Mouse (Mus musculus): ENCODE data around the gene Arhgap31.
"Not testable (repeated sequence)": the region's sequence is repeated elsewhere in the genome, so short reads cannot be mapped to it uniquely, and the experiment has no call there.

Gene Arhgap31

GRCm38 (mm10) chr16:38728576-38729132 lies 15.6 kb upstream of the Arhgap31 start:
- intact Hi-C loops (cut with DNase I): loop anchor here (10.0 kb wide), 2 partner anchors 104 to 194 kb away; no protein-coding TSS in a partner anchor

GRCm38 (mm10) chr16:38724974-38725373 lies 11.9 kb upstream of the Arhgap31 start:
- intact Hi-C loops (cut with DNase I): loop anchor here (10.0 kb wide), 2 partner anchors 100 to 190 kb away; no protein-coding TSS in a partner anchor

GRCm38 (mm10) chr16:38724256-38724655 lies 11.2 kb upstream of the Arhgap31 start:
- intact Hi-C loops (cut with DNase I): loop anchor here (10.0 kb wide), 2 partner anchors 99 to 189 kb away; no protein-coding TSS in a partner anchor

DNA sequence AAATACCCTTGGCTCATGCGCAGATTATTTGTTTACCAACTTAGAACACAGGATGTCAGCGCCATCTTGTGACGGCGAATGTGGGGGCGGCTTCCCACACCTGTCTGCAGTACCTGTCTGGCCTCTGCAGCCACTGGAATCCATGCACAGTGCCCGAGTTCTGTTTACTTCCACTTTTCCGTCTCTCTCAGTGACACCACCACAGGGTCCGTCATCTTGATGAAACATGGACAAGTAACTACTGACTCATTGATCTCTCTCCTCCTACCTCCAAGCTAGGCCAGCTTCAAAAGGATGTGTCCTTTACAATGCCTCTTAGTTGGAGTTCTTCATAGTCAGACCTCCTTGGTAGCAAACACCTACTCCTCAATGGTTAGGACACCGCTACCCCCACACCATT lies 8.3 kb upstream of the Arhgap31 start:
- intact Hi-C loops (cut with DNase I): loop anchor here (10.0 kb wide), 2 partner anchors 97 to 187 kb away; no protein-coding TSS in a partner anchor

GRCm38 (mm10) chr16:38714259-38714526 lies 1.1 kb upstream of the Arhgap31 start:
- intact Hi-C loops (cut with DNase I): not testable (repeated sequence)

- intact Hi-C loops (cut with DNase I): no loop called here
These were observed 557 bp upstream of the Arhgap31 start for GRCm38 (mm10) chr16:38713404-38714258.

DNA sequence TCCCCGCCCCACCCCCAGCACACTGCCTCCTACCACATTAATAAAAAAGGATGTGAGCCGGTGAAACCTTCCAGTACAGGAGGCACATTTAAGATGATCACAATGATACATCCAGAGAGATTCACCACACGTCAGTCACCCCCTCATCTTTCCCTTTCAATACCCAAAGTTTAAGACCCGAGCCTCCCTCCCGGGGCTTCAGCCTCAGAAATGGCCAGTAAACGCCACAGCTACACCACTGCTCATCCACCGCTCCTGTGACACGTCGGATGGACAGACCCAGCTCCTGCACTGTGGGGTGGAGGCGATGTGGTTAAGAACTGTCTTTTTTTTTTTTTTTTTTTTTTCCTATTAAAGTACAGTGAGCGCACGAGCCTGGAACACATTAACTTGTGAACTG lies 969 bp downstream of the Arhgap31 start:
- intact Hi-C loops (cut with DNase I): no loop called here

GRCm38 (mm10) chr16:38711245-38711644 lies 1.8 kb downstream of the Arhgap31 start:
- intact Hi-C loops (cut with DNase I): no loop called here

GRCm38 (mm10) chr16:38708962-38709520 lies 4.0 kb downstream of the Arhgap31 start:
- intact Hi-C loops (cut with DNase I): no loop called here

- intact Hi-C loops (cut with DNase I): no loop called here
These were observed 6.3 kb downstream of the Arhgap31 start for GRCm38 (mm10) chr16:38706782-38707181.

- intact Hi-C loops (cut with DNase I): no loop called here
These were observed 7.4 kb downstream of the Arhgap31 start for GRCm38 (mm10) chr16:38705531-38706281.

DNA sequence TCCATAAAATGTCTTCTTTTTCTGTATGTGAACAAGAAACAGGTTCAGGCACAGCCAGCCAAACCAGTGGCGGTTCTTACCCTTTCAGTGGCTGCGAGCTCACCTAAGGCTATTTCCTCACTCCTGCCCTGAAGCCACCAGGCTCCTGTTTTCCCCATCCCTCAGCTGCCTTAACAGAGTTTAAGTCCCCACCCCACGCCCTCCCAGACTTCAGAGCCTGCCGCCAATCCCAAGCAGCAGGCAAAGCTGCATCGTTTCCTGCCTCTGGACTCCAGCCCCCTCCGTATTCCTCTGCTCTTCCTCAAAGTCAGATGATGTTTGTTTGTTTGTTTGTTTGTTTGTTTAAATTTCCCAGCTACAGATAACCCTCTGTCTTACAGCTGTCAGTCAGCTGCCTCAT lies 9.6 kb downstream of the Arhgap31 start:
- intact Hi-C loops (cut with DNase I): no loop called here

- intact Hi-C loops (cut with DNase I): no loop called here
These were observed 10.8 kb downstream of the Arhgap31 start for GRCm38 (mm10) chr16:38702316-38702715.

GRCm38 (mm10) chr16:38701492-38702185 lies 11.4 kb downstream of the Arhgap31 start:
- intact Hi-C loops (cut with DNase I): no loop called here

DNA sequence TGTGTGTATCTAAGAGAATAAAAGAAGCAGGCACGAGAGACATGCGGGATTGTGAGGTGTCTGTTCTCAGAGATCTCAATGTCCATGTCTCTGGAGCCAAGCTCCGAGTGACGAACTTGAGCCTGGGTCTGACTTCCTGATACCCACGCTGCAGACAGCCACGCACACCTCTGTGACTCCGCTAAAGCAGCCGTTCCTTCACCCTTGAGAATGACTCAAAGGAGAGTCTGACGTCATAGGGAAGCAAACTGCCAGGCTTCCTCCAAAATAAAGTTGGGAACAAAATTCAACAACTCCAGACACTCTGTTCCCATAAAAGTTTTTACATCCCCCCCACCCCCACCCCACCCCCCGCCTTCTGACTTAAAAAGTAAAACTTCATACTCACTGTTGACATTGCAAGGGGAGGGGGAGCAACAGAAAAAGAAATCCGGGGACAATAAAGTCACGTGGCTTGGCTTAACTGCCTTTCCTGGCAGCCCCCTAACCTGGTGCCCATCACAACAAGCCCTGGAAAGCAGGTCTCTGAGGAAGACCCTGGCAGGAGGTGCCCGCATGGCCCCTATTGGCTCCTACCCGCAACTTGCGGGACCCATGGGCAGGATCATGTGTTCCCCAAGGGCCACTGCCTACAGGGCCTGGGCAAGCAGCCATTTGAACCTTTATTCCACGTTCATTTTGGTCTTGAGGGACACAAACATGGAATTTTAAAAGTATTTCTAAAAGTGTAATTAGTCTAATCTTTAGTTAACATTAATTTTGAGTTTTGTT lies 12.5 kb downstream of the Arhgap31 start:
- intact Hi-C loops (cut with DNase I): no loop called here

GRCm38 (mm10) chr16:38697611-38698010 lies 15.5 kb downstream of the Arhgap31 start:
- intact Hi-C loops (cut with DNase I): no loop called here

- intact Hi-C loops (cut with DNase I): no loop called here
These were observed 17.5 kb downstream of the Arhgap31 start for GRCm38 (mm10) chr16:38695557-38695956.

DNA sequence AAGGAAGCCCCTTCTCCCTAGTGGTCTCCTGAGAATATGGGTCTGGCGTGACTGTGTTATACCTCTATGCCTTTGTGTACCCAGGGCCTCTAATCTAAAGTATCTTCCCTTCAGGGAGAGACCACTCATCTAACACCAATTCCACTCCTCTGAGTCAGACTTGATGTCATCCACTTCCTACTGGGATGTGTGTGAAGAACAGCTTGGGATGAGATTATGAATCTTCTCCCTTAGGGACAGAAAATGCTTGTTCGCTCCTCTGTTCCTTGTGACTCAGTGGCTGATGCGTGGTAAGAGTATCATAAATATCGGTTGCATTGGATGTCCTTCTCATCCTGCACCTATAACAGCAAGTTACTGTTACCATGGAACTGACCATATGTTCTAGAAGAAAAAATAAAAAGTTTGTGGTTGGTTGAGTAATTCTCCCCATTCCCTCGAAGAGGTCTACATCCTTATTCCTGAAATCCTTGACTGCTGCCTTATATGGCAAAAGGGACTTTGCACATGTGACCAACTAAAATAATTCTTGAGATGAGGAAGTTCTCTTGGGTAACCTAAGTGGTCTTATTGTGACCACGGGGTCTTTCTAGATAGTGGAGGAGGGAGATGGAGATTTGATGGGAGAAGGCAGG lies 18.1 kb downstream of the Arhgap31 start:
- intact Hi-C loops (cut with DNase I): no loop called here

- intact Hi-C loops (cut with DNase I): no loop called here
These were observed 22.6 kb downstream of the Arhgap31 start for GRCm38 (mm10) chr16:38690501-38690900.

DNA sequence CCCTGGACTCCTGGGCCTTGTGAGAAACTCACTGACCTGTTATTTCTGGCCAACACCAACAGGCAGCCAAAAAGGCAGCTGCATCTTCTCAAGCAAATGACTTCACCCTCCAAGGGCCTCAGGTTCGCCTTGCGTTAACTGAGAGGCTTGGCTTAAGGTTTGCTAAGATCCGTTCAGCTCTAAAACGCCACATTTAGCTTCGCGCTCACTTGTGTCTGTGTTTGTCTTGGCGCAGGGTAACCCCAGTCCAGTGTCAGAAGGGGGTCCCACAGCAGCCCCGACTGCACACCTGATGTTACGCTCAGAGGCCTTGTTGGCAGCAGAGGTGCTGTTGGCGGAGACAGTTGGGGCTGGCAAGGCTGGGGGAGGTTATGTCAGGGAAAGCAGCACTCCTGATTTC lies 23.3 kb downstream of the Arhgap31 start:
- intact Hi-C loops (cut with DNase I): no loop called here

All from adrenal gland (tissue).